Mouse (Mus musculus) lung, postnatal 25 days (tissue): ENCODE results near the gene Mfap2.

ENCODE experiments used
- DNase-seq: peaks from one replicate; pipeline ENCODE4 v3.0.0; 2022; ENCODE audit warnings: low spot score

Mfap2 gene

GRCm38 (mm10) chr4:140987476-140987875 lies 22.7 kb upstream of the Mfap2 start:
- no peak for DNase-seq

- DNase-seq = peak; percentile 54
Measured at GRCm38 (mm10) chr4:140988706-140989290, 21.4 kb upstream of the Mfap2 start.

- no peak for DNase-seq
Measured at GRCm38 (mm10) chr4:140989447-140989846, 20.8 kb upstream of the Mfap2 start.

GRCm38 (mm10) chr4:140992215-140992614 lies 18.0 kb upstream of the Mfap2 start:
- DNase-seq = no peak

- no peak for DNase-seq
Measured at GRCm38 (mm10) chr4:140993846-140994245, 16.4 kb upstream of the Mfap2 start.

GRCm38 (mm10) chr4:140995811-140996210 lies 14.4 kb upstream of the Mfap2 start:
- no peak for DNase-seq

GRCm38 (mm10) chr4:140996812-140997211 lies 13.4 kb upstream of the Mfap2 start:
- DNase-seq = no peak

- DNase-seq = no peak
Measured at GRCm38 (mm10) chr4:141005983-141006382, 4.2 kb upstream of the Mfap2 start.

- DNase-seq = peak; percentile 86
Measured at GRCm38 (mm10) chr4:141008028-141008427, 2.2 kb upstream of the Mfap2 start.

GRCm38 (mm10) chr4:141010526-141010925 lies 308 bp downstream of the Mfap2 start:
- no peak for DNase-seq

GRCm38 (mm10) chr4:141010941-141011429 lies 767 bp downstream of the Mfap2 start:
- DNase-seq = no peak

GRCm38 (mm10) chr4:141011556-141012328 lies 1.5 kb downstream of the Mfap2 start:
- no peak for DNase-seq

- no peak for DNase-seq
Measured at GRCm38 (mm10) chr4:141012558-141012957, 2.3 kb downstream of the Mfap2 start.

- no peak for DNase-seq
Measured at GRCm38 (mm10) chr4:141014114-141014513, 3.9 kb downstream of the Mfap2 start.

- DNase-seq = no peak
Measured at GRCm38 (mm10) chr4:141014856-141015255, 4.6 kb downstream of the Mfap2 start.

- no peak for DNase-seq
Measured at GRCm38 (mm10) chr4:141015356-141015755, 5.1 kb downstream of the Mfap2 start.

GRCm38 (mm10) chr4:141016311-141016710 lies 6.1 kb downstream of the Mfap2 start:
- no peak for DNase-seq

- DNase-seq = no peak
Measured at GRCm38 (mm10) chr4:141017657-141018436, 7.6 kb downstream of the Mfap2 start.

GRCm38 (mm10) chr4:141020220-141020619 lies 10.0 kb downstream of the Mfap2 start:
- DNase-seq = no peak

GRCm38 (mm10) chr4:141020811-141021613 lies 10.8 kb downstream of the Mfap2 start:
- no peak for DNase-seq

GRCm38 (mm10) chr4:141021614-141021929 lies 11.4 kb downstream of the Mfap2 start:
- no peak for DNase-seq

- peak; percentile 36 for DNase-seq
Measured at GRCm38 (mm10) chr4:141024052-141024451, 13.8 kb downstream of the Mfap2 start.
